Mouse (Mus musculus): Measurements from ENCODE around the gene Zfp868. TPM values are rescaled to one million over a fixed set of nuclear protein-coding genes. Genes with fewer than 3 reads are reported as not detected.
"Not testable (repeated sequence)": the region's sequence is repeated elsewhere in the genome, so short reads cannot be mapped to it uniquely, and the experiment has no call there.

Gene Zfp868
- polyA plus RNA-seq (2012; ENCODE audit: insufficient read depth, low replicate concordance), result 0.07 and 1.4 TPM in 2 replicates

DNA sequence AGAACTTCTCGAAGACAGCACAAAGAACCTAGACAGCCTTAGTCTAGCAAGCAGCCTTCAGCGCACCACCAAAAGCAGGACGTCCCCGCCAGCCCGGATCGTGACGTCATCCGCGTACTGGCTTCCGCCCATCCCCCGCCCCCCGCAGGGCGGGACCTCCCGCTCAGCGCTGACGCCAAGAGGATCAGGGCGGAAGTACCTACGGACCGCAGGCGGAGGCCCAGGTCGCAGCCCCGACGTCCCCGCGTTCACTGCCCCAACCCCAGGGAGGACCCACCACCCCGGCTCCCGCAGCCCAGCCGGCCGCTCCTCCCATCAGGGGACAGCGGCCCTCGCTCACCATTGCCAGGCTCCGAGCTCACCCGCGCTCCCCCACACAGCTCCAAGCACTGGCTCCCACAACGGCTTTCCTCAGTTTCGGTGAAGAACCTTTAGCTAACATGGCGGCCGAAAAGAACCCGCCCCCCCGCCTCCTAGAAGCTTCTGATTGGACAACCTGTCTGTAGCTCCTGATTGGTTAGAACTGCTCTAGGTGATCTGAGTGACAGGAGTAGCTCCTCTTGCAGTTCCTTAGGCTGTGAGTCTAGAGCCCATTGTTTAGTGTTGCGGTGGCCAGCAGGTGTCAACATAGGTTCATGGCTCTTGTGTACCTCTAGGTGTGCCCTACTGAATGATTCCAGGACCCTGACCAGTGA lies at the start of gene Zfp868:
Gene Zfp868 (minus strand): TSS at position 454 of the 695 bp plus-strand sequence.
- peaks cover 17% of the 10 kb centered on the region for H3K4me1 ChIP-seq
- H3K36me3 ChIP-seq (replicated peaks; ENCODE audit: low read length), result peaks cover 15% of the 10 kb centered on the region
- H3K27me3 ChIP-seq (replicated peaks), result no peaks in the 10 kb centered on the region
- peak within 1 kb of the TSS; percentile 96 for H3K4me3 ChIP-seq (replicated peaks)
- peak; percentile 47; the same call in 1 of the 2 replicates for TF ChIP-seq FLI1 (IDR thresholded peaks at IDR 0.05; ENCODE audit: low read length)
- TF ChIP-seq GATA1 (IDR thresholded peaks at IDR 0.05; ENCODE audit: borderline replicate concordance, low read length), result no peak
- H3K9me3 ChIP-seq, result no peaks in the 10 kb centered on the region

DNA sequence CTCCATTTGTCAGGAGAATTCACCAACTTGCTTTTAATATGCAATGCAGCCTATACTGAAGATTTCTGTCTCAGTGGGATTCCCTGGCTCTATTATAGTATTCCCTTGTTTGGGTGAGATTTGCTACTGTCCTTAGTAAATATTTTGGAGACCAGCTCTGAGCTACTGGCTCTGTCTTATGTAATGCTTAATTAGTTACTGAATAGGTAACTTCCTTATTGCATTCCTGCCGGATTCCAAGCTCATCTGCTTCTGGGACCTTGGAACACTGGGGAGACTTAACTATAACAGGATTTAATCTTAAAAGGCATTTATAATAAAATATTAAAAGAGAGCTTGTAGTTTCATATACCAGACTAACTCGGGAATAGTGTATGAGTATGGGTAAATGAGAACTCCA lies 39.7 kb upstream of the Zfp868 start:
- not testable (repeated sequence) for H3K27me3 ChIP-seq (replicated peaks); H3K36me3 ChIP-seq (replicated peaks; ENCODE audit: low read length); H3K4me3 ChIP-seq (replicated peaks); H3K4me1 ChIP-seq
- H3K9me3 ChIP-seq, result peaks cover 20% of the 10 kb centered on the region

DNA sequence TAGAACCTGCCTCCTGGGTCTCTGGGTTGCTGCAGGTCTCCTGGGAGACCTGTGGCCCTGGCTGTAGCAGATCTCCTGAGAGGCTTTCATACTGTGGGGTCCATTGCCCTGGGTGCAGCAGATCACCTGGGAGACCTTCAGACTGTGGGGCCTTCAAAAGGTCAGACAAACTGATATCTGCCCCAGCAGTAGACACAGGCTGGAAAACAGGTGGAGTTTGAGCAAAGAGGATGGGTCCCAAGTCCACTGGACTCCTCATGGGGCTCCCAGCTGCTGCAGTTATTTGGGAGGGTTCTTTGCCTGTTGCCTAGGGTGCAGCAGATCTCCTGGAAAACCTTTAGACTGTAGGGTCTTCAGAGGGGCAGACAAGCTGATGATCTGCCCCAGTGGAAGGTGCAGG lies 35.9 kb upstream of the Zfp868 start:
- Histone ChIP-seq H3K4me1 (no peaks in the 10 kb centered on the region), H3K4me3 (replicated peaks) (no peak overlapping the region), H3K9me3 (peaks cover 20% of the 10 kb centered on the region), H3K36me3 (replicated peaks; ENCODE audit: low read length) (no peaks in the 10 kb centered on the region), H3K27me3 (replicated peaks) (peaks cover 2% of the 10 kb centered on the region)
- no peak for TF ChIP-seq FLI1 (IDR thresholded peaks at IDR 0.05; ENCODE audit: low read length)
- no peak for TF ChIP-seq GATA1 (IDR thresholded peaks at IDR 0.05; ENCODE audit: borderline replicate concordance, low read length)

DNA sequence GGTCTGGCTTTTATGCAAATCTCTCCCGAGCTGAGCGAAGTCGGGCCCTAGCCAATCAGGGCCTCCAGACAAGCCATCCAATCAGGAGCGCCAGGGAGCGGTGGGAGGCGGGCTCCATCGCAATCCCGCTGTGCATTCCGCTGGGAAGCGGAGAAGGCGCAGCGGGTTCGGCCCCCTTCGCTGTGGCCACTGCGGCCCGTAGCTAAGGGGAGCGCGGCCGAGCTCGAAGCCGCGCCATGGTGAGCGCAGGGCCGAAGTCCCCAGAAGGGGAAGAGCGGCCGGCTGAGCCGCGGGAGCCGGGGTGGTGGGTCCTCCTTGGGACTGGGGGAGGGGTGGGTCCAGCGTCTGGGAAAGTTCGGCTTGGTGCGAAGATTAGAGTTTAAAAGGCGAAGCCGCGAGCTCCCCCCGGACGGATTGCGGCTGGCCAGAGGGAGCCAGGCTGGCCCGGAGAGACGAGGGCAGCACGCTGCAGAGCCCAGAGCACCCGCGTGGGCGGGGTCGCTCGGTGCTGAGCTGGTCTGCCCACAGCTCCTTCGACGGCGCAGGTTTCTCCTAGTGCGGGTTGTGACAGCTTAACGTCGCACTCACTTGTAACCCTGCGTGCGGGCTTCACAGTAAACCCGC lies 29.1 kb upstream of the Zfp868 start, which contains the start of gene Zfp964:
Gene Zfp964 (plus strand): TSS at position 122 of the 624 bp plus-strand sequence.
- Histone ChIP-seq H3K9me3 (peaks cover 15% of the 10 kb centered on the region), H3K4me1 (peaks cover 10% of the 10 kb centered on the region), H3K36me3 (replicated peaks; ENCODE audit: low read length) (no peaks in the 10 kb centered on the region), H3K4me3 (replicated peaks) (peak within 1 kb of the TSS; percentile 91), H3K27me3 (replicated peaks) (peaks cover 32% of the 10 kb centered on the region)
- TF ChIP-seq GATA1 (IDR thresholded peaks at IDR 0.05; ENCODE audit: borderline replicate concordance, low read length) (no peak), FLI1 (IDR thresholded peaks at IDR 0.05; ENCODE audit: low read length) (no peak)

DNA sequence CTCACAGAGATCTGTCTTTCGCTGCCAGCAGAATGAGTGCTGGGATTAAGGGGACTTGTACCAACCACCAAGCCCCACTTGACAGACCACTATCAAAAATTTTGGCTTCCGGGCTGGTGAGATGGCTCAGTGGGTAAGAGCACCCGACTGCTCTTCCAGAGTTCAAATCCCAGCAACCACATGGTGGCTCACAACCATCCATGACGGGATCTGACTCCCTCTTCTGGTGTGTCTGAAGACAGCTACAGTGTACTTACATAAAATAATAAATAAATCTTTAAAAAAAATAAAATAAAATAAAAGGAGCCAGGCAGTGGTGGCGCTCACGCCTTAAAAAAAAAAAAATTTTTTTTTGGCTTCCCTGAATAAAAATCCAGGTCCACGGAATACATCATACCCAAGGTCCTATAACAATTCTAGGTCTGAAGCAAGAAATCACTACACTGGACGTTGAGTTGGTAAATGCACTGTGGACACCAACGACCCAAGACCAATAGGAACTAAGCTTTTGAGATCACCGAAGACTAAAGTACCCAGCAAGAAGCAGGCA lies 28.5 kb upstream of the Zfp868 start:
- Histone ChIP-seq H3K27me3 (replicated peaks) (peaks cover 32% of the 10 kb centered on the region), H3K4me1 (peaks cover 10% of the 10 kb centered on the region), H3K9me3 (peaks cover 11% of the 10 kb centered on the region), H3K36me3 (replicated peaks; ENCODE audit: low read length) (no peaks in the 10 kb centered on the region), H3K4me3 (replicated peaks) (peak overlapping the region; percentile 91)
- TF ChIP-seq FLI1 (IDR thresholded peaks at IDR 0.05; ENCODE audit: low read length), result no peak
- no peak for TF ChIP-seq GATA1 (IDR thresholded peaks at IDR 0.05; ENCODE audit: borderline replicate concordance, low read length)

DNA sequence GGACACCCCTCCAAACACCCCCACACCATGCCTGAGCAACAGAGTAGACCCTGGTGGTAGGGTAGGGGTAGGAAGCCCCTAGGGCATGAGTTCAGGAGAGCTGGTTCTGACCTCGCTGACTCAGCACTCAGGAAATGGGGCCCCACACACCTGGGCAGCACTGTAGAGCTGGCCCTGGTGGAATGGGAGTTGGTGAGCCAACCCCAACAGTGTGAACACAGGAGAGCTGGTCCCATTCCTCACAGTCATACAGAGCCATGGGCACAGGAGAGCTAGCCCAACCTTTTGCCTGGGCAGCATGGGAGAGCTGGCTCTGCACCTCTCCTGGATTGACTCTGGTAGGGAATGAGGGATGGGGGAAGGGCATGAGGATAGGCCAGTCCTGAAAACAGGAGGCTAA lies 7.3 kb downstream of the Zfp868 start:
- Histone ChIP-seq H3K4me3 (replicated peaks) (peak overlapping the region; percentile 18), H3K9me3 (no peaks in the 10 kb centered on the region), H3K36me3 (replicated peaks; ENCODE audit: low read length) (peaks cover 68% of the 10 kb centered on the region), H3K4me1 (peaks cover 13% of the 10 kb centered on the region), H3K27me3 (replicated peaks) (no peaks in the 10 kb centered on the region)
- TF ChIP-seq GATA1 (IDR thresholded peaks at IDR 0.05; ENCODE audit: borderline replicate concordance, low read length), result no peak
- TF ChIP-seq FLI1 (IDR thresholded peaks at IDR 0.05; ENCODE audit: low read length), result no peak

DNA sequence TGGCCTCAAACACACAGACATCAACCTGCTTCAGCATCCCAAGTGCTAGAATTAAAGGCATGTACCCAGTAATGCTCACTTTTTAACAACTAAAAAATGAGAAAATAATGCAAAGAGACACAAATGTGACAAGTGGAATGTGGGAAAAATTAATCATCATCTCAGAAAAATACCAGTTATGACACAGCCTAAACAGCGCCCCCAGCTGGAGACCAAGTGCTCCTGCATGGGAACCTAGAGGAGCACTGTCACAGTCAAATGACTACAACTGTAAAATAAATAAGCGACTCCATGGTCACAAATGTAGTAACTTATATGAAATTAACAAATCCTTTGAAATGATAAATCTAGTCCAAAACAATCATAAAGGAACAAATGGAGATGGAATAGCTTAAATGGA lies 10.7 kb downstream of the Zfp868 start:
- no peaks in the 10 kb centered on the region for H3K9me3 ChIP-seq
- H3K4me3 ChIP-seq (replicated peaks), result no peak overlapping the region
- TF ChIP-seq GATA1 (IDR thresholded peaks at IDR 0.05; ENCODE audit: borderline replicate concordance, low read length), result no peak
- TF ChIP-seq FLI1 (IDR thresholded peaks at IDR 0.05; ENCODE audit: low read length), result no peak
- peaks cover 8% of the 10 kb centered on the region for H3K4me1 ChIP-seq
- H3K36me3 ChIP-seq (replicated peaks; ENCODE audit: low read length), result peaks cover 87% of the 10 kb centered on the region
- H3K27me3 ChIP-seq (replicated peaks), result no peaks in the 10 kb centered on the region

DNA sequence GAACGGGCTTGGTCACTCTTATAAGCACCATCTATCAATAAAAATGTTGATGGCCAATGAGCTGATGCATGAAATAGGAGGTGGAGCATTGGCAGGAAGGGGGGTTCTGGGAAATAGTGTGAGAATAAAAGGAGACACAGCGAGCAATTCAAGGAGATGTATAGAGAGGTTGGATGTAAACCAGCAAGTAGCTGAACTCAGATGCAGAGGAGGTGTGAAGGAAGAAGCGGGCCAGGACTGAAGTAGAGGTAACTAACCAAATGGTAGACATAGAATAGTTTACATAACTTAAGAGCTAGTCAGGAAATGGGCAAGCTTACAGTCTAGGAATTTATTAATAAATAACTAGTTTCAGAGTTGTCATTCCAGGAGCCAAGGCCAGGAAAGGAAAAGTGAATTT lies 27.8 kb downstream of the Zfp868 start:
- H3K36me3 ChIP-seq (replicated peaks; ENCODE audit: low read length); H3K4me1 ChIP-seq; H3K27me3 ChIP-seq (replicated peaks); H3K4me3 ChIP-seq (replicated peaks); H3K9me3 ChIP-seq: not testable (repeated sequence)

DNA sequence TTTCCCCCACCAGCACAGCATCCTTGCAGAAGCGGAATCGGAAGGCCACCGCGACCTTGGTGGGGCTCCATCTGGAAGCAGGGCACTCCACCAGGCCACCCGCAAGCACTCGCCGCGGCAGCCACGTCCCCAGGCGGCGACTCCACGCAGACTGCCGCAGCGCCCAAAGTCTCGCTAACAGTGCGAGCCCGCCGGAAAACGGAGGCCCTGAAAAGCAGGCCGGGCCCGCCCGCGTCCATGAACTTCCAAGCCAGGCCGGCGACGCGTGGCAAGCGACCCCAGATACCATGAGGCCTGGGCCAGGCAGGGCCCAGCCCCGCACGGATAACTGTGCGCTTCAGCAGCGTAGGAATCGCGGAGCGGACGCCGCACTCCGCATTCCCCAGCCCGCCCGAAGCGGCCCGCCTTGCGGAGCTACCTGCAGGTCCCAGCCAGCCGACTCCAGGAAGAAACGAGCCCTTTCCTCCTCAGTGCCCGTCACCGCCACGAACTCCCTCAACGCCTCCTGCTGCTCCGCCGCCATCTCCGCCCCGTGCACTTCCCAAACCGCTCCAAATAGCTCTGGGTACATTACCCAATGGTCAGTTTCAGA lies 40.6 kb downstream of the Zfp868 start:
- peak overlapping the region; percentile 75 for H3K4me3 ChIP-seq (replicated peaks)
- H3K4me1 ChIP-seq, result no peaks in the 10 kb centered on the region
- no peaks in the 10 kb centered on the region for H3K36me3 ChIP-seq (replicated peaks; ENCODE audit: low read length)
- H3K27me3 ChIP-seq (replicated peaks), result peaks cover 3% of the 10 kb centered on the region
- TF ChIP-seq FLI1 (IDR thresholded peaks at IDR 0.05; ENCODE audit: low read length) (no peak), GATA1 (IDR thresholded peaks at IDR 0.05; ENCODE audit: borderline replicate concordance, low read length) (no peak)
- no peaks in the 10 kb centered on the region; the same call in 1 of the 2 replicates for H3K9me3 ChIP-seq

DNA sequence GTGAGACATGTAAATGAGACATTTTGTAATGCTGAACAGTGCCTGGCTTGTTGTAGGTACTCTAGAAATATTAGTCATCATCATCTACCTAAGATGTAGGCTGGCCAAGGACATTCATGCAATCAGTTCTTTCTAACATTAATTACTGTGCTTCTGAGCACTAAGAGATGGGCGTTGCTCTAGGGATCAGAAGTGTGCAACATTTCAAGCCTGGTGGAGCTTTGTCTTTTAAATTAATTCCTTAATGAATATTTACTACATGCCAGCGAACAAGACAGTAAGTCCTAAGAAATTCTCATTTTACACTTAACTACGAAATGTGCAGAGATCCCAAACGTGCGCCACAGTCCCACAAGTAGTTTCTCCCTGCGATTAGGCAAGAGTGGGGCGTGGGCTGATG lies 41.1 kb downstream of the Zfp868 start:
- H3K27me3 ChIP-seq (replicated peaks); H3K4me1 ChIP-seq; H3K9me3 ChIP-seq; H3K4me3 ChIP-seq (replicated peaks); H3K36me3 ChIP-seq (replicated peaks; ENCODE audit: low read length): not testable (repeated sequence)

Other genes with a start within 250 kb of the Zfp868 start
- gene Gm9495, start 172.0 kb downstream of the Zfp868 start, polyA plus RNA-seq (2012; ENCODE audit: insufficient read depth, low replicate concordance), result not detected in 2 replicates
- not detected in 2 replicates for gene Gm7697, start 102.6 kb downstream of the Zfp868 start, polyA plus RNA-seq (2012; ENCODE audit: insufficient read depth, low replicate concordance)
- not detected in 2 replicates for gene Zfp964, start 28.9 kb upstream of the Zfp868 start, polyA plus RNA-seq (2012; ENCODE audit: insufficient read depth, low replicate concordance)
- 0.32 TPM in 1 of 2 replicates, not detected in the other for gene Zfp869, start 85.2 kb upstream of the Zfp868 start, polyA plus RNA-seq (2012; ENCODE audit: insufficient read depth, low replicate concordance)
- gene Zfp963, start 124.4 kb upstream of the Zfp868 start, polyA plus RNA-seq (2012; ENCODE audit: insufficient read depth, low replicate concordance), result 0.22 TPM in 1 of 2 replicates, not detected in the other
- gene Gm20422, start 149.3 kb upstream of the Zfp868 start, polyA plus RNA-seq (2012; ENCODE audit: insufficient read depth, low replicate concordance), result not detected in 2 replicates
- 21.5 and 34.8 TPM in 2 replicates for gene Atp13a1, start 165.6 kb upstream of the Zfp868 start, polyA plus RNA-seq (2012; ENCODE audit: insufficient read depth, low replicate concordance)
- gene Zfp866, start 165.6 kb upstream of the Zfp868 start, polyA plus RNA-seq (2012; ENCODE audit: insufficient read depth, low replicate concordance), result not detected in 2 replicates
- gene Gmip, start 183.1 kb upstream of the Zfp868 start, polyA plus RNA-seq (2012; ENCODE audit: insufficient read depth, low replicate concordance), result 7.0 and 14.6 TPM in 2 replicates
- 0.08 TPM in 1 of 2 replicates, not detected in the other for gene Lpar2, start 196.9 kb upstream of the Zfp868 start, polyA plus RNA-seq (2012; ENCODE audit: insufficient read depth, low replicate concordance)
- gene Pbx4, start 206.9 kb upstream of the Zfp868 start, polyA plus RNA-seq (2012; ENCODE audit: insufficient read depth, low replicate concordance), result 1.7 TPM in 1 of 2 replicates, not detected in the other

Measured in megakaryocyte, embryonic 14.5 days (primary cell).